Mouse (Mus musculus): ENCODE results near the gene Tlk2.

GRCm38 (mm10) chr11:105264506-105264905 lies 85.9 kb downstream of the Tlk2 start:
- TF ChIP-seq CTCF (IDR thresholded peaks at IDR 0.05; ENCODE audit: control insufficient read depth, insufficient read depth, low read length) = no peak
- TF ChIP-seq POLR2A (IDR thresholded peaks at IDR 0.05; ENCODE audit: borderline replicate concordance, control insufficient read depth, low read depth, low read length) = no peak
